Mouse (Mus musculus) intestine, embryonic 14.5 days (tissue): Measurements from ENCODE around the gene Alox12b. TPM values are rescaled to one million over a fixed set of nuclear protein-coding genes. Genes with fewer than 3 reads are reported as not detected.
A peak's percentile ranks its signal among the peaks of the same experiment; 100 is the strongest.

Experiments
- ATAC-seq: fragments of 200-750 bp; cut with Nextera tagmentation; replicated peaks from 2 replicates; pipeline ENCODE4 v1.8.0; 2017; ENCODE audit warnings: low read depth, moderate number of reproducible peaks, moderate TSS enrichment, moderate library complexity; ENCODE audit not compliant: low FRiP score, low TSS enrichment
- DNase-seq: peaks from one replicate; pipeline ENCODE4 v3.0.0-alpha.2; 2018; ENCODE audit warnings: low spot score
- H3K27ac ChIP-seq: fragments of 300-500 bp; sonication (generic); 2 replicates; pipeline ENCODE4 v1.5.1; 2014; ENCODE audit warnings: low read depth, mild to moderate bottlenecking, control low read depth
- H3K27me3 ChIP-seq: fragments of 300-500 bp; sonication (generic); replicated peaks from 2 replicates; pipeline ENCODE4 v1.6.1; 2014; ENCODE audit warnings: low read length, control low read depth; ENCODE audit not compliant: control insufficient read depth, insufficient read depth
- H3K36me3 ChIP-seq: fragments of 300-500 bp; sonication (generic); 2 replicates; pipeline ENCODE4 v1.6.1; 2014; ENCODE audit warnings: low read length, control low read depth; ENCODE audit not compliant: control insufficient read depth, insufficient read depth
- H3K4me1 ChIP-seq: fragments of 300-500 bp; sonication (generic); replicated peaks from 2 replicates; pipeline ENCODE4 v1.6.1; 2014; ENCODE audit warnings: low read length, control low read depth, mixed read lengths; ENCODE audit not compliant: control insufficient read depth, insufficient read depth
- H3K4me2 ChIP-seq: fragments of 300-500 bp; sonication (generic); 2 replicates; pipeline ENCODE4 v1.6.1; 2014; ENCODE audit warnings: low read length
- H3K4me3 ChIP-seq: fragments of 300-500 bp; sonication (generic); 2 replicates; pipeline ENCODE4 v1.5.1; 2014; ENCODE audit warnings: low read depth, low read length, control low read depth, mixed read lengths
- H3K9ac ChIP-seq: fragments of 300-500 bp; sonication (generic); 2 replicates; pipeline ENCODE4 v1.6.1; 2014; ENCODE audit warnings: mild to moderate bottlenecking, low read length
- H3K9me3 ChIP-seq: fragments of 300-500 bp; sonication (generic); 2 replicates; pipeline ENCODE4 v1.6.1; 2016; ENCODE audit warnings: low read length, control low read depth; ENCODE audit not compliant: control insufficient read depth
- WGBS: fragments of 180-500 bp; shearing (Covaris S2); extraction: QIAGEN DNeasy Blood & Tissue Kit; methylation state at CpG from one replicate; pipeline ENCODE4 v1.1.7; 2014; 5-methylcytosine and 5-hydroxymethylcytosine counted together
- polyA plus RNA-seq: library from polyadenylated mRNA; unstranded; fragments of >200 nt; fragmentation: Nextera tagmentation; extraction: Ambion mirVana; gene quantifications from 2 replicates; pipeline ENCODE4 v1.2.1, GENCODE M21; 2014

Gene Alox12b
- polyA plus RNA-seq, 1 experiment from 2014 or later: 0.28 TPM

DNA sequence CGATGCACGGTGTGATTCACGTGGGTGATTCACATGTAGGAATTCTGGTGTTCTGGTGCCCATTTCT is 31.1 kb upstream of the Alox12b start, which contains the start of gene Aloxe3:
Gene Aloxe3, plus strand, starts transcription at position 45 of the 67 bp plus-strand sequence.
- peak within 1 kb of the TSS; percentile 5 for H3K9ac ChIP-seq
- peak within 1 kb of the TSS; percentile 69 for H3K4me2 ChIP-seq
- 4% methylated on average over 3 of the region's 3 CpGs for WGBS
- peak within 1 kb of the TSS; percentile 58 for H3K4me3 ChIP-seq
- H3K27ac ChIP-seq: peak within 1 kb of the TSS; percentile 66
- no peaks in the 10 kb centered on the region for H3K36me3 ChIP-seq
- H3K9me3 ChIP-seq: no peaks in the 10 kb centered on the region
- H3K4me1 ChIP-seq: peaks cover 11% of the 10 kb centered on the region
- ATAC-seq: no peak
- H3K27me3 ChIP-seq: no peaks in the 10 kb centered on the region
- no peak for DNase-seq

DNA sequence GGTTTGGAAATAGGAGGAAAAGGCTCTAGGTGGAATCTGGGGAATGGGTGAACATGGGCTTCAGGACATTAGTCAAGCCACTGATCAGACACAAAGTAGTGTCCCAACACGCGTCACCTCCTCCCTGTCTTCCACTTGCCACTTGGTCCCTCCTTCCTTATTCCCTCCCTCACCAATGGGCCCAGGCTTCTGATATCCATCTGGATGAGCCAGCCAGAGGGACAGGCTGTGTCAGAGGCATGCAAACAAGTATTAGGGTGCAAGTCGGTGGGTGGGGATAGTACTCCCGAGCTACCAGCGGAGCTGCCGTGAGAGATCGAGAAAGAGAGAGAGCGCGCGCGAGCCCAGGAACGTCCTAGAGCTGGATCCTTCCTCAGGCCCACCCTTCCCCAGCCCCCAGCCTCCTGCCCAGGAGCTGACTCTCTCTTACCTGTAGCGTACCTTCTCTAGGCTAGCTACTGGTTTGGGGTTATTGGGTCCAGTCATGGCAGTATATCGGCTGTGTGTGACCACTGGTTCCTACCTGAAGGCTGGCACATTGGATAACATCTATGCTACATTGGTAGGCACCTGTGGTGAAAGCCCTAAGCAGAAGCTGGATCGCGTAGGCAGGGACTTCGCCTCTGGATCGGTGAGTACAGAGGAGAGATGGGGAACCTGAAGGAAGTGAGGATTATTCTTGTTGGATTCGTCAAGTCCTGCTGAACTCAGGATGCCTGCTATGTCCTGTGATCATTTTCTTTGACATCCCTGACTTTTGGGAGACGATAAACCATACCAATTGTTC is 30.7 kb upstream of the Alox12b start:
- Histone ChIP-seq H3K4me2 (peak overlapping the region; percentile 69), H3K4me1 (peaks cover 7% of the 10 kb centered on the region; the same call in 1 of the 2 replicates), H3K27me3 (no peaks in the 10 kb centered on the region), H3K36me3 (no peaks in the 10 kb centered on the region), H3K27ac (no peak overlapping the region), H3K9me3 (no peaks in the 10 kb centered on the region), H3K4me3 (peak overlapping the region; percentile 58), H3K9ac (peak overlapping the region; percentile 5)
- DNase-seq: peak; percentile 64
- WGBS: 11% methylated on average over 20 of the region's 20 CpGs
- ATAC-seq: no peak

DNA sequence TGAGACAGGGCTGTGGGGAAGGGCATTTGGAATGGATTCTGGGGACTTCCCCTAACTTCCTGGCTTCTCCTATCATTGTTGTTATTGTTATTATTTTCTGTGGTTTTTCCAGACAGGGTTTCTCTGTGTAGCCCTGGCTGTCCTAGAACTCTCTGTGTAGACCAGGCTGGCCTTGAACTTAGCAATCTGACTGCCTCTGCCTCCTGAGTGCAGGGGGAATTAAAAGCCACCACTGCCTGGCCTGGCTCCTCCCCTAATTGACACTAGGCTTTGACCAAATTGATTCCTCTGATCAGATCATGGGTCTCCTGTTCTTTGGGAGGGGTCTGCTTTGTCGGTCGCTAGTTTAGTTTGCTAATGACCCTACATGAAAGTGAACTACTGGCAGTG is 30.1 kb upstream of the Alox12b start:
- Histone ChIP-seq H3K9ac (no peak overlapping the region), H3K9me3 (no peaks in the 10 kb centered on the region), H3K27me3 (no peaks in the 10 kb centered on the region), H3K27ac (no peak overlapping the region), H3K36me3 (no peaks in the 10 kb centered on the region), H3K4me1 (peaks cover 7% of the 10 kb centered on the region; the same call in 1 of the 2 replicates), H3K4me3 (0 out of 2 replicates have a peak overlapping the region, but pooled peaks have one; percentile 58), H3K4me2 (peak overlapping the region; percentile 69)
- DNase-seq (no peak), ATAC-seq (no peak)
- 57% methylated on average over 2 of the region's 2 CpGs for WGBS

GRCm38 (mm10) chr11:69128426-69129122 is 28.2 kb upstream of the Alox12b start:
- no peak overlapping the region for H3K4me3 ChIP-seq
- no peak overlapping the region for H3K4me2 ChIP-seq
- DNase-seq (no peak), ATAC-seq (no peak)
- H3K9me3 ChIP-seq: no peaks in the 10 kb centered on the region
- no peak overlapping the region for H3K27ac ChIP-seq
- H3K27me3 ChIP-seq: no peaks in the 10 kb centered on the region
- no peak overlapping the region for H3K9ac ChIP-seq
- H3K36me3 ChIP-seq: no peaks in the 10 kb centered on the region
- peaks cover 8% of the 10 kb centered on the region; the same call in 1 of the 2 replicates for H3K4me1 ChIP-seq
- 69% methylated on average over 8 of the region's 8 CpGs for WGBS

- WGBS: 17% methylated on average over 5 of the region's 5 CpGs
- Histone ChIP-seq H3K4me1 (0 out of 2 replicates have a peak, but pooled peaks cover 4% of the 10 kb centered on the region), H3K36me3 (no peaks in the 10 kb centered on the region), H3K4me3 (peak overlapping the region; percentile 45), H3K4me2 (peak overlapping the region; percentile 82), H3K27me3 (no peaks in the 10 kb centered on the region), H3K9me3 (no peaks in the 10 kb centered on the region), H3K9ac (peak overlapping the region; percentile 37; the same call in 1 of the 2 replicates), H3K27ac (no peak overlapping the region)
- DNase-seq (no peak), ATAC-seq (peak; percentile 32)
Observed at GRCm38 (mm10) chr11:69133566-69133922, 23.2 kb upstream of the Alox12b start.

DNA sequence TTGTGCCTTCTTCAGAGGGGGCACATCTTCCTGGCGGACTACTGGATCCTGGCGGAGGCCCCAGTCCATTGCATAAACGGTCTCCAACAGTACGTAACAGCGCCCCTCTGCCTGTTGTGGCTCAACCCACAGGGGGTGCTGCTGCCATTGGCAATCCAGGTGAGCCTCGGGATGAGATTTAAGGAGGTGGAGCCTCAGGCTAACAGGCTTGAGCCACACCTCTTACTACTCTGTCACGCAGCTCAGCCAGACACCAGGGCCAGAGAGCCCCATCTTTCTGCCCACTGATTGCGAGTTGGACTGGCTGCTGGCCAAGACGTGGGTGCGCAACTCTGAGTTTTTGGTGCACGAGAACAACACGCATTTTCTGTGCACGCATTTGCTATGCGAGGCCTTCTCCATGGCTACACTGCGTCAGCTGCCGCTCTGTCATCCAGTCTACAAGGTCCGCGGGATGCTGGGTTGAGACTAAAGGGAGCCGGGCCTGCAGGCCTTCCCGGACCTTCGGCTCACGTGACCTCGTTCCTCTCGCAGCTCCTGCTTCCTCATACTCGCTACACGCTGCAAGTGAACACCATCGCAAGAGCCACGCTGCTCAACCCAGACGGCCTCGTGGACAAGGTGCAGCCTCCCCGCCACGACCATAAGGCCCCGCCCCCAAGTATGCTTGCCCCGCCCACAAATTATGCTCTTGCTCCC is 22.7 kb upstream of the Alox12b start:
- H3K4me2 ChIP-seq: peak overlapping the region; percentile 82
- ATAC-seq: peak; percentile 86
- no peaks in the 10 kb centered on the region for H3K9me3 ChIP-seq
- peak; percentile 83 for DNase-seq
- no peaks in the 10 kb centered on the region for H3K27me3 ChIP-seq
- H3K27ac ChIP-seq: peak overlapping the region; percentile 14; the same call in 1 of the 2 replicates
- H3K36me3 ChIP-seq: no peaks in the 10 kb centered on the region
- 0 out of 2 replicates have a peak, but pooled peaks cover 4% of the 10 kb centered on the region for H3K4me1 ChIP-seq
- H3K4me3 ChIP-seq: peak overlapping the region; percentile 45
- H3K9ac ChIP-seq: peak overlapping the region; percentile 37
- WGBS: 2% methylated on average over 34 of the region's 34 CpGs

- 25% methylated on average over 8 of the region's 8 CpGs for WGBS
- ATAC-seq: peak; percentile 50
- peak overlapping the region; percentile 82 for H3K4me2 ChIP-seq
- no peaks in the 10 kb centered on the region for H3K9me3 ChIP-seq
- peak overlapping the region; percentile 37; the same call in 1 of the 2 replicates for H3K9ac ChIP-seq
- no peak for DNase-seq
- H3K4me1 ChIP-seq: 0 out of 2 replicates have a peak, but pooled peaks cover 4% of the 10 kb centered on the region
- peak overlapping the region; percentile 45 for H3K4me3 ChIP-seq
- H3K36me3 ChIP-seq: no peaks in the 10 kb centered on the region
- no peak overlapping the region for H3K27ac ChIP-seq
- H3K27me3 ChIP-seq: no peaks in the 10 kb centered on the region
Observed at GRCm38 (mm10) chr11:69134622-69134968, 22.2 kb upstream of the Alox12b start.

- H3K4me1 ChIP-seq: 0 out of 2 replicates have a peak, but pooled peaks cover 4% of the 10 kb centered on the region
- no peak overlapping the region for H3K9ac ChIP-seq
- H3K4me2 ChIP-seq: no peak overlapping the region
- no peaks in the 10 kb centered on the region for H3K9me3 ChIP-seq
- no peaks in the 10 kb centered on the region for H3K36me3 ChIP-seq
- H3K4me3 ChIP-seq: no peak overlapping the region
- ATAC-seq (no peak), DNase-seq (no peak)
- H3K27ac ChIP-seq: no peak overlapping the region
- WGBS: 90% methylated on average over 6 of the region's 6 CpGs
- no peaks in the 10 kb centered on the region for H3K27me3 ChIP-seq
Observed at GRCm38 (mm10) chr11:69135361-69135760, 21.4 kb upstream of the Alox12b start.
